Mouse (Mus musculus): ENCODE data around the gene Hcn1.

DNA sequence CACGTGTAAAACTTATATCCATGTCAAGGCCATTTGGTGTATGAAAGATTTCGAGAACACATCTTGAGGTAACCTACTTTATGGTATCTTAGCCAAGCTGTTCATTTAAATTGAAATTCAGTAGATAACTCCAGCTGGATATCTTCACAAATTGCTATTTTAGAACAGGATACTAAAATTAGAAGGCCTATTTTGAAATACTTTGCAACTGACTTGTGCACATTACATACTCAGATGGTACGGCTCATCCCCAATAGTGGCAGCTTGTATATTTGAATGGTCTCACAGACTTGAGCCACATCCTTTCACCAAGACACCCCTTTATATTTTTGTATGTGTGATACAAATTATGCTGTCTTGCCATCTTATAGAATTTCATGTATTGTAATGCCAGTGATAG is 427.5 kb downstream of the Hcn1 start:
- TF ChIP-seq CTCF (IDR thresholded peaks at IDR 0.05; ENCODE audit: insufficient read depth, low read depth, low read length), result no peak
- TF ChIP-seq POLR2A (IDR thresholded peaks at IDR 0.05; ENCODE audit: insufficient read depth, low read depth, low read length), result no peak
